Mouse (Mus musculus) megakaryocyte, adult 5-6 weeks (primary cell): ENCODE data around the gene Shbg. TPM values are rescaled to one million over a fixed set of nuclear protein-coding genes. Genes with fewer than 3 reads are reported as not detected.

Experiments
- ATAC-seq: 2 replicates; pipeline ENCODE4 v1.8.0; 2016; ENCODE audit warnings: mild to moderate bottlenecking, inconsistent platforms; ENCODE audit not compliant: poor library complexity, severe bottlenecking
- total RNA-seq, 2 experiments: library from RNA; stranded (forward) in 1 of 2; stranded (reverse) in 1 of 2; fragments of 153-499, 151-499 nt in 1 of 2; fragments of 221-1000, 200-1000 nt in 1 of 2; gene quantifications; 2 replicates each; pipeline versions ENCODE4 v1.2.3 to v1.2.4; 2015 to 2017

The Shbg gene
- not detected in 2 replicates for total RNA-seq (2015)
- total RNA-seq (2017) = not detected in 2 replicates

- ATAC-seq = no peak
Measured at GRCm38 (mm10) chr11:69617805-69618204, at the start of gene Shbg. Gene Shbg (minus strand): TSS chr11:69617905.

- no peak for ATAC-seq
Measured at GRCm38 (mm10) chr11:69666665-69667005, 48.9 kb upstream of the Shbg start.

GRCm38 (mm10) chr11:69665961-69666664 is 48.4 kb upstream of the Shbg start, which contains the start of gene Cd68:
Gene Cd68 (minus strand): TSS chr11:69666153.
- peak; percentile 75 for ATAC-seq

DNA sequence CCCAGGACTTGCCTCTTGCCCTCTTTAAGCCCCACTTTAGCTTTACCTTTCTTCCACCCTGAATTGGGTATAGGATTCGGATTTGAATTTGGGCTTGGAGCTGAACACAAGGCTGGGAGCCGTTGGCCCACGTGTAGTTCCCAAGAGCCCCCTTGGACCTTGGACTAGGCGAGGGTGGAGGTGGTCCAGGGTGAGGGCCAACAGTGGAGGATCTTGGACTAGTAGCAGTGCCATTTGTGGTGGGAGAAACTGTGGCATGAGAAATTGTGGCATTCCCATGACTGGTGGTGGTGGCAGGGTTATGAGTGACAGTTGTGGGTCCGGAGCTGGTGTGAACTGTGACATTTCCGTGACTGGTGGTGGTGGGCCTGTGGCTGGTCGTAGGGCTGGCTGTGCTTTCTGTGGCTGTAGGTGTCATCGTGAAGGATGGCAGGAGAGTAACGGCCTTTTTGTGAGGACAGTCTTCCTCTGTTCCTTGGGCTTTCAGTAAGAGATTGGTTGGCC is 47.8 kb upstream of the Shbg start:
- no peak for ATAC-seq

GRCm38 (mm10) chr11:69664841-69665240 is 47.1 kb upstream of the Shbg start:
- ATAC-seq = no peak

GRCm38 (mm10) chr11:69663795-69664194 is 46.1 kb upstream of the Shbg start:
- no peak for ATAC-seq

DNA sequence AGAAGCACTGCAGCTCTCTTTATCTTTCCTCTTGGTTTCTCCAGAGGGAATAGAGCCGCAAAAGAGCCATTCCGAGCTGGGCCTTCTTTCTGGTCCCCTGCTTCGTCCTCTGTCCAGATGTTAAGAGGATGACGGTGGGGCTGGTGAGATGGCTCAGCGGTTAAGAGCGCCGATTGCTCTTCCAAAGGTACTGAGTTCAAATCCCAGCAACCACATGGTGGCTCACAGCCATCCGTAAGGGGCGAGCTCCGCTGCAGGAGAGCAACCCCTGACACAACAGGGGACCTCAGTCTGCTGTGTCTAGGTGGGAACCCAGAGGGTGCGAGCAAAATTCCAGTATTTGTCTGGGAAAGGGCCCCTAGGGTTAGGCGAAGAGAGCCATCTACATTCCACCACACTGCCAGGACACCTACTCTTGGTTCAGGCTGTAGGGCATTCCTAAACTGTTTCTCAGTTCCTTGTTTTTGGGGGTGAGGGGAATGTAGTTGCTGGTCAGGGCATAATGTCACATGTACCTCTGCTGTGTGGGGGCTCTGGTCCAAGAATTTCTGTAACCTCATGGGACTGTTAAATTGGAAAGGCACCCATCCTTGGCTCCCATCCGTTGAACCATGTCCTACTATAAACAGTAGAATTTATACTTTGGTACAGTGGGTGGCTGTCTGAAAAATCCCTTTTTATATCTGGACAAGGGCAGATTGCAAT is 45.4 kb upstream of the Shbg start:
- no peak for ATAC-seq

GRCm38 (mm10) chr11:69662213-69662966 is 44.7 kb upstream of the Shbg start, which contains the start of gene Mpdu1:
Gene Mpdu1 (minus strand): TSS chr11:69662642.
- ATAC-seq = peak; percentile 78

DNA sequence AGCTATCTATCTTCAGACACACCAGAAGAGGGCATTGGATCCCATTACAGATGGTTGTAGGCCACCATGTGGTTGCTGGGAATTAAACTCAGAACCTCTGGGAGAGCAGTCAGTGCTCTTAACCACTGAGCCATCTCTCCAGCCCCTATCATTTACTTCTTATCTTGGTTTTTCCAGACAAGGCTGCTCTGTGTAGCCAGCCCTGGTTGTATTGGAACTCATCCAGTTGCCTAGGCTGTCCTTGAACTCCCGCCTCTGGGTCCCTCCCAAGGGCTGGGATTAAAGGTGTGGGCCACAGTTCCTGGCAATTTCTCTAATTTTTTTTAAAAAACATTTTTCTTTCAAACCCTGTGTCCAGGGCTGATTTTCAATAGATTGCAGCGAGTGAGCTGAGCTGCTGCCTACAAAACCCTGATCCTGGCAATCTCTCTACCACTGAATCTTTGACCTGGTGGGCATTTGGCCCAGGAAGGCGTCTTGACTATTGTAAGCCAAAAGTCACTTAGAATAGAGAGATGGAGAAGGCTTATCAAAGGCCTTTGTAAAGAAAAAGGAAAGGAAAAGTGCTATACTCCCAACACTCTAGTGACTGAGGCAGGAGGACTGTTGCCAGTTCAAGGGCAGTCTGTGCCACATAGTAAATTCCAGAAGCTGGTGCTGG is 43.6 kb upstream of the Shbg start:
- no peak for ATAC-seq

DNA sequence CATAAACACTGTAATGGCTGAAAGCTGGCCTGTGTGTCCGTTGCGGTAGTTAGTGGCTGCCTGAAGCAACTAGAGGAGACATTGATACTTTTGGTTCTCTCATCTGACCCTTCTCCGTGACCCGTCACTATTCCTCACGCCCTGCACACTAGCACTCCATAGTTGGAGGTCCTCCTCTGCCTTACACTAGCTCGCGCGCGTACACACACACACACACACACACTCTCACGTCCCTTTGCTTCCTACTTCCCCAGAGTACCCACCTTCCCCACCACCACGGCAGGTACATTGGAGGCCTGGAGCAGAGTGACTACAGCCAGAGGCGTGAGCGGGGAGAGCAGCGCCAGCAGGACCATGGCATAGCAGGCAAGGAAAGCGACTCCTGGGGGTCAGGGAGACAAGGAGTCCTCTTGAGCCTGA is 39.8 kb upstream of the Shbg start:
- ATAC-seq = no peak

GRCm38 (mm10) chr11:69656617-69657461 is 39.1 kb upstream of the Shbg start:
- peak; percentile 26; the same call in 1 of the 2 replicates for ATAC-seq

- no peak for ATAC-seq
Measured at GRCm38 (mm10) chr11:69656065-69656455, 38.4 kb upstream of the Shbg start.

DNA sequence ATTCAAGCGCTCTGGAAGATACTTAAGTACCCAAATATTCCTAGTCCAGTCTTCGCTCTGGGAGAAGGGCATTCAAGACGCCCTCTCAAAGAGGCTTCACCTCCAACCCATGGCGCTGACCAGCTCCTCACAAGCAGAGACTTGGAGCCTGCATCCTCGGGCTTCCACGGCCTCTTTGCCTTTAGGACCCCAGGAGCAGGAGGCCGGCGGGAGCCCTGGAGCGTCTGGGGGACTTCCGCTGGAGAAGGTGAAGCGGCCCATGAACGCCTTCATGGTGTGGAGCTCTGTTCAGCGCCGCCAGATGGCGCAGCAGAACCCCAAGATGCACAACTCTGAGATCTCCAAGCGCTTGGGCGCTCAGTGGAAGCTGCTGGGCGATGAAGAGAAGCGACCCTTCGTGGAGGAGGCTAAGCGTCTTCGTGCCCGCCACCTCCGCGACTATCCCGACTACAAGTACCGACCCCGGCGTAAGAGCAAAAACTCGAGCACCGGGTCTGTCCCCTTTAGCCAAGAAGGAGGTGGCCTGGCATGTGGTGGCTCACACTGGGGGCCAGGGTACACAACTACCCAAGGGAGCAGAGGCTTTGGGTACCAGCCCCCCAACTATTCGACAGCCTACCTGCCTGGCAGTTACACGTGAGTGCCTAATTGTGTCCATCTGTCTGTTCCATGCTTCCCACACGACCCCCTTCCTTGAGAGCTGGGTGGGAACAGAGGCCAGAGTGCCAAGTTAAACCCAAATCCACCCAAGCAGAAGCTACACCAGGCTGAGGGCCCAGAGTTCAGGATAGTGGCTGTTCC is 37.8 kb upstream of the Shbg start, which contains the start of gene Sox15:
TSS of gene Sox15 (plus strand) at position 51 of the 801 bp plus-strand sequence.
- ATAC-seq = peak; percentile 68

DNA sequence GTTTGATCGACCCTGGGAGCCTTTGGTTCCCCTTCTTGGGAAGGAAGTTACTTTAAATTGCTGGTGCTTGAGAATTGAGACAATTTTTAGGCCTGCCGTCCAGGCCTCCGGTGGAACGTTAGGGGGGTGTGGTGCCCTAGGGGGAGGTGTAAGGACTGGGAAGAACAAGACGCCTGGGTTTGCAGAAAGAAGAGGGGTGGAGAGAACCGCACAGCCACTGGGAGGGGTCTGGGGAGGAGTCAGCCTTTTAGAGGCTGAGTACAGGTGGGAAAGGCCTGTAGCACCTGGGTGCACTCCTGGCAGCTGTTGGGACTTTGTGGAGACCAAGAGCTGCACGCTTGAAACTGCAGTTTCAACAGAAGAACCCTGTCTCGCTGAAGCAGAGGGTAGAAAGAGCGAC is 37.1 kb upstream of the Shbg start:
- ATAC-seq = no peak

- ATAC-seq = no peak
Measured at GRCm38 (mm10) chr11:69653399-69653798, 35.7 kb upstream of the Shbg start.

GRCm38 (mm10) chr11:69645860-69646259 is 28.2 kb upstream of the Shbg start:
- no peak for ATAC-seq

- no peak for ATAC-seq
Measured at GRCm38 (mm10) chr11:69635471-69635870, 17.8 kb upstream of the Shbg start.

DNA sequence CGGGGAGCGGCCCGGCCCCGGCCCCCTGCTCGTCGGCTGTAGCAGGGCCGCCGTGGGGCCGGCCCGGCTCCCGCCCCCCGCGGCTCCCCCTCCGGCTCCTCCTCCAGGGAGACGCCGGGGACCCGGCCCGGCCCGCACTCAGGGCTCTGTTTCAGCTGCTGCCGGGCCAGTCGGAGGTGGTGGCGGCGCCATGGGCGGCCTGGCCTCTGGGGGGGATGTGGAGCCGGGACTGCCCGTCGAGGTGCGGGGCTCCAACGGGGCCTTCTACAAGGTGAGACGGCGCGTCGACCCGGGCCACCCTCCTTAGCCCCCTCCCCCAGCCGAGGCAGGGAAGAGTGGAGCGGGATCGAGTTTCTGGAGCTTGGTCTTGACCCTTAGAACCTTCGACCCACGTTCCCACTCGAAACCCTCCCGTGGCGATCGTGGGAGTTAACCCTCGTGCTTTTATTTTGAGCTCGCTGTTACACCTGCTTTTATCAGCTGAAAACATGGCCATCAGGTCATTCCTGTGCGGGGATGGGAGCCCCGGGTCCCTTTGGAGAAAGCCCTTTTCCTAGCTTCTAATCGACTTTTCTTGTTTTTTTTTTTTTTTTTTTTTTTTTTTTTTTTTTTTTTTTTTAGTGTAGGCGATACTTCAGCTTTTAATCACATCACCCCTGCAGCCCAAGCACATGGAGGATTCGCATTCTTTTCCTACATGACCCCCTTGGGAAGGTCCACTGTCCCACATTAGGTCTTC is 15.6 kb upstream of the Shbg start:
- ATAC-seq = peak; percentile 12
